Mouse (Mus musculus): ENCODE results near the gene Bcl7a.

- TF ChIP-seq MAX (IDR thresholded peaks at IDR 0.05; ENCODE audit: low read depth) = no peak
- no peak for TF ChIP-seq POLR2A (IDR thresholded peaks at IDR 0.05; ENCODE audit: insufficient read length, low read depth)
- no peak for TF ChIP-seq TCF3 (IDR thresholded peaks at IDR 0.05; ENCODE audit: insufficient read length, low read depth)
- TF ChIP-seq USF1 (IDR thresholded peaks at IDR 0.05; ENCODE audit: low read depth) = no peak
- no peak for TF ChIP-seq CEBPB (IDR thresholded peaks at IDR 0.05; ENCODE audit: insufficient read depth, poor library complexity, severe bottlenecking)
- no peak for TF ChIP-seq TCF12 (IDR thresholded peaks at IDR 0.05; ENCODE audit: insufficient read depth, poor library complexity, severe bottlenecking)
- no peak for TF ChIP-seq MYOG (IDR thresholded peaks at IDR 0.05; ENCODE audit: control insufficient read depth in 1 of 3, insufficient read depth in 1 of 3, insufficient read length in 2 of 3, low read depth in 2 of 3)
- no peak for TF ChIP-seq POLR2AphosphoS2 (IDR thresholded peaks at IDR 0.05; ENCODE audit: insufficient read length, low read depth)
- no peak for TF ChIP-seq E2F4 (IDR thresholded peaks at IDR 0.05; ENCODE audit: insufficient read depth)
- no peak for TF ChIP-seq MYOD1 (IDR thresholded peaks at IDR 0.05; ENCODE audit: control insufficient read depth in 1 of 3, insufficient read length in 2 of 3, low read depth in 2 of 3)
- TF ChIP-seq SRF (IDR thresholded peaks at IDR 0.05; ENCODE audit: control insufficient read depth, insufficient read length, low read depth) = no peak
- TF ChIP-seq REST (IDR thresholded peaks at IDR 0.05; ENCODE audit: insufficient read depth, insufficient read length) = no peak
Measured at GRCm38 (mm10) chr5:123368869-123369488, 25.3 kb downstream of the Bcl7a start.

Data from myocyte (in vitro differentiated cells).